In genomic region chr2:28547237-28548172, GRCm38 (mm10) we compare ENCODE assay signal across 9 mouse cellular contexts. TPM values are rescaled to one million over a fixed set of nuclear protein-coding genes. Genes with fewer than 3 reads are reported as not detected.
DNase-seq lines count a peak whose midpoint lies in the region; ATAC-seq and TF ChIP-seq lines count a peak whose summit lies in the region.
"Had no signal": no experiment of that assay in that cellular context is flagged by ENCODE, and none has a peak within 500 bp of the region (broad histone marks: within the 10 kb centered on the region; RNA-seq: fewer than 3 reads in every experiment).

No protein-coding gene starts in this region.

- WGBS in embryonic facial prominence, embryonic 10.5 days, result 51% methylated on average over 11 of the region's 11 CpGs
- 54% methylated on average over 11 of the region's 11 CpGs for WGBS in heart, adult 2 months
- 44% methylated on average over 11 of the region's 11 CpGs for WGBS in liver, postnatal 0 days (ENCODE audit: insufficient replicate concordance)
- WGBS in neural tube, embryonic 14.5 days, result 55% methylated on average over 11 of the region's 11 CpGs

- H3K9me3 ChIP-seq in embryonic facial prominence, embryonic 10.5 days, result no peaks in the 10 kb centered on the region
- H3K9me3 ChIP-seq in liver, postnatal 0 days (ENCODE audit: low read length), result no peaks in the 10 kb centered on the region
- H3K9me3 ChIP-seq in neural tube, embryonic 14.5 days (ENCODE audit: control insufficient read depth, low read length), result no peaks in the 10 kb centered on the region
- H3K9me3 ChIP-seq: embryonic facial prominence, embryonic 15.5 days had no signal

- TF ChIP-seq CTCF in heart, adult 2 months (IDR thresholded peaks at IDR 0.05), result peak; percentile 93
- peak; percentile 99 for TF ChIP-seq CTCF in liver, postnatal 0 days (IDR thresholded peaks at IDR 0.05; ENCODE audit: low read depth)
- TF ChIP-seq CTCF in testis, adult 2 months (IDR thresholded peaks at IDR 0.05; ENCODE audit: control insufficient read depth, insufficient read depth, insufficient replicate concordance, low read depth, low read length), result peak; percentile 87; the same call in 1 of the 2 replicates

- peak; percentile 98 for TF ChIP-seq EP300 in heart, adult 2 months (IDR thresholded peaks at IDR 0.05; ENCODE audit: insufficient read depth, low read depth, low read length)
- no peak for TF ChIP-seq EP300 in liver, postnatal 0 days (IDR thresholded peaks at IDR 0.05; ENCODE audit: low read depth)

- H3K27me3 ChIP-seq in embryonic facial prominence, embryonic 10.5 days (replicated peaks; ENCODE audit: low read depth, poor library complexity, severe bottlenecking), result no peaks in the 10 kb centered on the region
- no peaks in the 10 kb centered on the region for H3K27me3 ChIP-seq in heart, adult 2 months (ENCODE audit: control insufficient read depth, insufficient read depth, low read length)
- H3K27me3 ChIP-seq in liver, postnatal 0 days (ENCODE audit: insufficient read depth, low read length), result no peaks in the 10 kb centered on the region
- H3K27me3 ChIP-seq in neural tube, embryonic 14.5 days (ENCODE audit: control insufficient read depth, insufficient read depth, low read length), result no peaks in the 10 kb centered on the region
- no peaks in the 10 kb centered on the region for H3K27me3 ChIP-seq in testis, adult 2 months (ENCODE audit: control insufficient read depth, insufficient read depth, low read length)
- H3K27me3 ChIP-seq: embryonic facial prominence, embryonic 15.5 days had no signal

- no peak overlapping the region; the same call in 1 of the 2 replicates for H3K27ac ChIP-seq in embryonic facial prominence, embryonic 10.5 days (replicated peaks)
- H3K27ac ChIP-seq in heart, adult 2 months, result no peak overlapping the region
- no peak overlapping the region for H3K27ac ChIP-seq in liver, postnatal 0 days (ENCODE audit: low read depth)
- H3K27ac ChIP-seq in neural tube, embryonic 14.5 days (ENCODE audit: low read depth, low read length), result no peak overlapping the region
- H3K27ac ChIP-seq in testis, adult 2 months (ENCODE audit: control insufficient read depth, insufficient read depth, low read depth, low read length), result no peak overlapping the region
- H3K27ac ChIP-seq: embryonic facial prominence, embryonic 15.5 days had no signal

- no peaks in the 10 kb centered on the region for H3K79me2 ChIP-seq in heart, adult 2 months (replicated peaks; ENCODE audit: control insufficient read depth, insufficient read depth, low read length)

- no peak for TF ChIP-seq POLR2A in heart, adult 2 months (IDR thresholded peaks at IDR 0.05; ENCODE audit: insufficient read depth, low read depth, low read length)
- no peak for TF ChIP-seq POLR2A in testis, adult 2 months (IDR thresholded peaks at IDR 0.05; ENCODE audit: control insufficient read depth, low read depth, low read length)

- peaks cover 100% of the 10 kb centered on the region for H3K36me3 ChIP-seq in embryonic facial prominence, embryonic 10.5 days (replicated peaks)
- H3K36me3 ChIP-seq in heart, adult 2 months (ENCODE audit: control insufficient read depth, insufficient read depth, low read length), result no peaks in the 10 kb centered on the region
- no peaks in the 10 kb centered on the region; the same call in 1 of the 2 replicates for H3K36me3 ChIP-seq in liver, postnatal 0 days (replicated peaks; ENCODE audit: insufficient read depth, low read length)
- H3K36me3 ChIP-seq in neural tube, embryonic 14.5 days (ENCODE audit: control insufficient read depth, insufficient read depth, low read length), result peaks cover 86% of the 10 kb centered on the region
- H3K36me3 ChIP-seq in testis, adult 2 months (ENCODE audit: control insufficient read depth, insufficient read depth, low read length), result peaks cover 16% of the 10 kb centered on the region

- no peak overlapping the region for H3K4me3 ChIP-seq in embryonic facial prominence, embryonic 10.5 days
- H3K4me3 ChIP-seq in heart, adult 2 months, result no peak overlapping the region
- H3K4me3 ChIP-seq in liver, postnatal 0 days (ENCODE audit: low read depth, low read length), result no peak overlapping the region
- H3K4me3 ChIP-seq in neural tube, embryonic 14.5 days (ENCODE audit: low read depth, low read length), result no peak overlapping the region
- H3K4me3 ChIP-seq in testis, adult 2 months (ENCODE audit: control insufficient read depth, low read depth, low read length), result no peak overlapping the region
- H3K4me3 ChIP-seq: embryonic facial prominence, embryonic 15.5 days had no signal

- no peak overlapping the region for H3K4me2 ChIP-seq in liver, postnatal 0 days (ENCODE audit: low read depth, low read length)
- no peak overlapping the region for H3K4me2 ChIP-seq in neural tube, embryonic 14.5 days (ENCODE audit: low read depth, low read length)
- H3K4me2 ChIP-seq: embryonic facial prominence, embryonic 15.5 days had no signal

- DNase-seq in A20 (ENCODE audit: low read depth, low spot score), result peak; percentile 81
- peak; percentile 67 for DNase-seq in adrenal gland, adult 8-10 months
- DNase-seq in embryonic facial prominence, embryonic 10.5 days (ENCODE audit: low spot score), result peak; percentile 85
- DNase-seq in heart, adult 2 months, result peak; percentile 82 to 90
- DNase-seq in kidney, adult 9 months, result peak; percentile 90
- DNase-seq in liver, postnatal 0 days, result peak; percentile 89

- intact Hi-C loops in heart, adult 2 months (cut with DNase I), result loop anchor here (1.0 kb wide), 2 partner anchors 30 to 33 kb away; no protein-coding TSS in a partner anchor

- H3K9ac ChIP-seq in heart, adult 2 months (ENCODE audit: low read depth, low read length), result no peak overlapping the region
- no peak overlapping the region for H3K9ac ChIP-seq in liver, postnatal 0 days (replicated peaks)
- H3K9ac ChIP-seq in neural tube, embryonic 14.5 days (replicated peaks; ENCODE audit: low read depth, low read length), result no peak overlapping the region
- H3K9ac ChIP-seq: embryonic facial prominence, embryonic 15.5 days had no signal

- H3K4me1 ChIP-seq in embryonic facial prominence, embryonic 10.5 days, result peaks cover 6% of the 10 kb centered on the region; the same call in 1 of the 2 replicates
- peaks cover 1% of the 10 kb centered on the region; the same call in 1 of the 2 replicates for H3K4me1 ChIP-seq in heart, adult 2 months (ENCODE audit: control insufficient read depth, insufficient read depth, low read length)
- H3K4me1 ChIP-seq in liver, postnatal 0 days (ENCODE audit: insufficient read depth), result 0 out of 2 replicates have a peak, but pooled peaks cover 3% of the 10 kb centered on the region
- H3K4me1 ChIP-seq in neural tube, embryonic 14.5 days (ENCODE audit: control insufficient read depth, insufficient read depth, low read length), result no peaks in the 10 kb centered on the region
- H3K4me1 ChIP-seq in testis, adult 2 months (ENCODE audit: control insufficient read depth, insufficient read depth, low read length), result no peaks in the 10 kb centered on the region
- H3K4me1 ChIP-seq: embryonic facial prominence, embryonic 15.5 days had no signal

- peak; percentile 75 for ATAC-seq in liver, postnatal 0 days
- ATAC-seq in neural tube, embryonic 14.5 days (ENCODE audit: low read depth), result peak; percentile 35; the same call in 1 of the 2 replicates

RNA-seq across cellular contexts. Expression of gene Cel, which starts 15.7 kb away (rescaled TPM):
- total RNA-seq in adrenal gland, adult 8-10 months (2022), result not detected
- polyA plus RNA-seq in embryonic facial prominence, embryonic 10.5 days (2016; fragmentation: Nextera tagmentation; extraction: Ambion mirVana), result not detected in 2 replicates
- total RNA-seq in heart, adult 2 months (2021), result not detected
- polyA plus RNA-seq in heart, adult 2 months (2012; rRNA removed), result not detected in 2 replicates
- 4.7 TPM in 1 of 2 replicates, not detected in the other for polyA plus RNA-seq in liver, postnatal 0 days (2015; fragmentation: Nextera tagmentation; extraction: Ambion mirVana)
- polyA plus RNA-seq in neural tube, embryonic 14.5 days (2014; fragmentation: Nextera tagmentation; extraction: Ambion mirVana), result not detected in 2 replicates
- 0.24 and 0.47 TPM in 2 replicates for polyA plus RNA-seq in testis, adult 2 months (2012; rRNA removed)

RNA-seq across cellular contexts. Expression of gene Ralgds, which starts 34.6 kb away (rescaled TPM):
- 10 to 100 TPM; 33.3 to 51.0 (median 38.6) TPM for total RNA-seq in adrenal gland, adult 8-10 months (2022)
- polyA plus RNA-seq in embryonic facial prominence, embryonic 10.5 days (2016; fragmentation: Nextera tagmentation; extraction: Ambion mirVana), result 36.7 and 44.2 TPM in 2 replicates
- total RNA-seq in heart, adult 2 months (2021), result 10 to 100 TPM in 1 of 2 experiments, 1 to 10 TPM in 1; 9.7 to 12.2 TPM
- 19.5 and 24.8 TPM in 2 replicates for polyA plus RNA-seq in heart, adult 2 months (2012; rRNA removed)
- 1.8 TPM in 2 replicates for polyA plus RNA-seq in liver, postnatal 0 days (2015; fragmentation: Nextera tagmentation; extraction: Ambion mirVana)
- 76.5 and 88.2 TPM in 2 replicates for polyA plus RNA-seq in neural tube, embryonic 14.5 days (2014; fragmentation: Nextera tagmentation; extraction: Ambion mirVana)
- 147 and 169 TPM in 2 replicates for polyA plus RNA-seq in testis, adult 2 months (2012; rRNA removed)

RNA-seq across cellular contexts. Expression of gene Gtf3c5, which starts 36.0 kb away (rescaled TPM):
- 10 to 100 TPM; 21.4 to 26.3 (median 23.4) TPM for total RNA-seq in adrenal gland, adult 8-10 months (2022)
- polyA plus RNA-seq in embryonic facial prominence, embryonic 10.5 days (2016; fragmentation: Nextera tagmentation; extraction: Ambion mirVana), result 57.9 and 61.4 TPM in 2 replicates
- 10 to 100 TPM; 11.0 to 12.2 TPM for total RNA-seq in heart, adult 2 months (2021)
- polyA plus RNA-seq in heart, adult 2 months (2012; rRNA removed), result 14.3 and 21.9 TPM in 2 replicates
- polyA plus RNA-seq in liver, postnatal 0 days (2015; fragmentation: Nextera tagmentation; extraction: Ambion mirVana), result 4.5 and 5.8 TPM in 2 replicates
- 28.0 and 30.7 TPM in 2 replicates for polyA plus RNA-seq in neural tube, embryonic 14.5 days (2014; fragmentation: Nextera tagmentation; extraction: Ambion mirVana)
- 17.3 and 17.7 TPM in 2 replicates for polyA plus RNA-seq in testis, adult 2 months (2012; rRNA removed)

RNA-seq across cellular contexts. Expression of gene Gm10134, which starts 41.6 kb away (rescaled TPM):
- total RNA-seq in adrenal gland, adult 8-10 months (2022), result 1 to 10 TPM; 3.0 to 5.1 (median 4.7) TPM
- polyA plus RNA-seq in embryonic facial prominence, embryonic 10.5 days (2016; fragmentation: Nextera tagmentation; extraction: Ambion mirVana), result not detected in 2 replicates
- total RNA-seq in heart, adult 2 months (2021), result 1 to 10 TPM; 1.0 to 1.7 TPM
- 0.47 TPM in 1 of 2 replicates, not detected in the other for polyA plus RNA-seq in heart, adult 2 months (2012; rRNA removed)
- 1.5 and 1.9 TPM in 2 replicates for polyA plus RNA-seq in liver, postnatal 0 days (2015; fragmentation: Nextera tagmentation; extraction: Ambion mirVana)
- 3.5 TPM in 1 of 2 replicates, not detected in the other for polyA plus RNA-seq in neural tube, embryonic 14.5 days (2014; fragmentation: Nextera tagmentation; extraction: Ambion mirVana)
- 0.47 and 0.78 TPM in 2 replicates for polyA plus RNA-seq in testis, adult 2 months (2012; rRNA removed)

RNA-seq across cellular contexts. Expression of gene Gbgt1, which starts 50.8 kb away (rescaled TPM):
- 10 to 100 TPM in 1 of 4 experiments, 1 to 10 TPM in 3; 4.8 to 12.6 (median 6.7) TPM for total RNA-seq in adrenal gland, adult 8-10 months (2022)
- polyA plus RNA-seq in embryonic facial prominence, embryonic 10.5 days (2016; fragmentation: Nextera tagmentation; extraction: Ambion mirVana), result 0.22 TPM in 1 of 2 replicates, not detected in the other
- 1 to 10 TPM; 1.8 to 2.1 TPM for total RNA-seq in heart, adult 2 months (2021)
- 1.3 and 2.2 TPM in 2 replicates for polyA plus RNA-seq in heart, adult 2 months (2012; rRNA removed)
- polyA plus RNA-seq in liver, postnatal 0 days (2015; fragmentation: Nextera tagmentation; extraction: Ambion mirVana), result 0.56 and 0.64 TPM in 2 replicates
- 0.23 and 1.6 TPM in 2 replicates for polyA plus RNA-seq in neural tube, embryonic 14.5 days (2014; fragmentation: Nextera tagmentation; extraction: Ambion mirVana)
- 3.1 and 4.5 TPM in 2 replicates for polyA plus RNA-seq in testis, adult 2 months (2012; rRNA removed)
